Mouse (Mus musculus): ENCODE data around the gene Kcp. TPM values are rescaled to one million over a fixed set of nuclear protein-coding genes. Genes with fewer than 3 reads are reported as not detected.

The Kcp gene
- polyA plus RNA-seq (2012; rRNA removed), result 2.9 and 3.0 TPM in 2 replicates

GRCm38 (mm10) chr6:29507447-29508309, at the start of gene Kcp:
Gene Kcp (minus strand): TSS chr6:29507952.
- H3K4me3 ChIP-seq (ENCODE audit: control insufficient read depth, insufficient read depth, low read length), result no peak within 1 kb of the TSS
- TF ChIP-seq CTCF (IDR thresholded peaks at IDR 0.05; ENCODE audit: borderline replicate concordance, control insufficient read depth, extremely low read depth, insufficient read depth, low read length, poor library complexity) (no peak), POLR2A (IDR thresholded peaks at IDR 0.05; ENCODE audit: control insufficient read depth, extremely low read depth, insufficient read depth, low read length, poor library complexity) (no peak)
- no peaks in the 10 kb centered on the region for H3K36me3 ChIP-seq (ENCODE audit: control insufficient read depth, insufficient read depth, low read length)
- peaks cover 6% of the 10 kb centered on the region; the same call in 1 of the 2 replicates for H3K27me3 ChIP-seq (ENCODE audit: control insufficient read depth, insufficient read depth, low read length)
- DNase-seq, result no peak
- H3K4me1 ChIP-seq (replicated peaks; ENCODE audit: control insufficient read depth, insufficient read depth, low read length), result 0 out of 2 replicates have a peak, but pooled peaks cover under 1% of the 10 kb centered on the region
- no peak within 1 kb of the TSS for H3K27ac ChIP-seq (ENCODE audit: control insufficient read depth, insufficient read depth, low read length)
- WGBS, result 5% methylated on average over 47 of the region's 47 CpGs

GRCm38 (mm10) chr6:29557112-29557511, 49.4 kb upstream of the Kcp start:
- 67% methylated on average over 2 of the region's 2 CpGs for WGBS
- no peak overlapping the region for H3K4me3 ChIP-seq (ENCODE audit: control insufficient read depth, insufficient read depth, low read length)
- H3K27ac ChIP-seq (ENCODE audit: control insufficient read depth, insufficient read depth, low read length), result no peak overlapping the region
- H3K27me3 ChIP-seq (ENCODE audit: control insufficient read depth, insufficient read depth, low read length), result no peaks in the 10 kb centered on the region
- no peak for DNase-seq
- H3K36me3 ChIP-seq (ENCODE audit: control insufficient read depth, insufficient read depth, low read length), result peaks cover 89% of the 10 kb centered on the region
- H3K4me1 ChIP-seq (replicated peaks; ENCODE audit: control insufficient read depth, insufficient read depth, low read length), result no peaks in the 10 kb centered on the region
- TF ChIP-seq CTCF (IDR thresholded peaks at IDR 0.05; ENCODE audit: borderline replicate concordance, control insufficient read depth, extremely low read depth, insufficient read depth, low read length, poor library complexity), result no peak
- no peak for TF ChIP-seq POLR2A (IDR thresholded peaks at IDR 0.05; ENCODE audit: control insufficient read depth, extremely low read depth, insufficient read depth, low read length, poor library complexity)

GRCm38 (mm10) chr6:29552526-29552925, 44.8 kb upstream of the Kcp start:
- Histone ChIP-seq H3K27me3 (ENCODE audit: control insufficient read depth, insufficient read depth, low read length) (no peaks in the 10 kb centered on the region), H3K4me1 (replicated peaks; ENCODE audit: control insufficient read depth, insufficient read depth, low read length) (no peaks in the 10 kb centered on the region), H3K36me3 (ENCODE audit: control insufficient read depth, insufficient read depth, low read length) (peaks cover 85% of the 10 kb centered on the region), H3K4me3 (ENCODE audit: control insufficient read depth, insufficient read depth, low read length) (no peak overlapping the region), H3K27ac (ENCODE audit: control insufficient read depth, insufficient read depth, low read length) (no peak overlapping the region)
- no peak for TF ChIP-seq CTCF (IDR thresholded peaks at IDR 0.05; ENCODE audit: borderline replicate concordance, control insufficient read depth, extremely low read depth, insufficient read depth, low read length, poor library complexity)
- no peak for TF ChIP-seq POLR2A (IDR thresholded peaks at IDR 0.05; ENCODE audit: control insufficient read depth, extremely low read depth, insufficient read depth, low read length, poor library complexity)
- no peak for DNase-seq
- 100% methylated on average over 2 of the region's 2 CpGs for WGBS

GRCm38 (mm10) chr6:29548086-29548485, 40.3 kb upstream of the Kcp start:
- H3K27ac ChIP-seq (ENCODE audit: control insufficient read depth, insufficient read depth, low read length), result no peak overlapping the region
- no peak for DNase-seq
- H3K27me3 ChIP-seq (ENCODE audit: control insufficient read depth, insufficient read depth, low read length), result no peaks in the 10 kb centered on the region
- TF ChIP-seq POLR2A (IDR thresholded peaks at IDR 0.05; ENCODE audit: control insufficient read depth, extremely low read depth, insufficient read depth, low read length, poor library complexity) (no peak), CTCF (IDR thresholded peaks at IDR 0.05; ENCODE audit: borderline replicate concordance, control insufficient read depth, extremely low read depth, insufficient read depth, low read length, poor library complexity) (no peak)
- H3K36me3 ChIP-seq (ENCODE audit: control insufficient read depth, insufficient read depth, low read length), result peaks cover 76% of the 10 kb centered on the region
- no peak overlapping the region for H3K4me3 ChIP-seq (ENCODE audit: control insufficient read depth, insufficient read depth, low read length)
- WGBS, result 94% methylated on average over 1 of the region's 1 CpGs
- H3K4me1 ChIP-seq (replicated peaks; ENCODE audit: control insufficient read depth, insufficient read depth, low read length), result no peaks in the 10 kb centered on the region

GRCm38 (mm10) chr6:29547582-29547981, 39.8 kb upstream of the Kcp start:
- Histone ChIP-seq H3K4me1 (replicated peaks; ENCODE audit: control insufficient read depth, insufficient read depth, low read length) (no peaks in the 10 kb centered on the region), H3K27ac (ENCODE audit: control insufficient read depth, insufficient read depth, low read length) (no peak overlapping the region), H3K4me3 (ENCODE audit: control insufficient read depth, insufficient read depth, low read length) (no peak overlapping the region), H3K27me3 (ENCODE audit: control insufficient read depth, insufficient read depth, low read length) (no peaks in the 10 kb centered on the region), H3K36me3 (ENCODE audit: control insufficient read depth, insufficient read depth, low read length) (peaks cover 76% of the 10 kb centered on the region)
- TF ChIP-seq POLR2A (IDR thresholded peaks at IDR 0.05; ENCODE audit: control insufficient read depth, extremely low read depth, insufficient read depth, low read length, poor library complexity) (no peak), CTCF (IDR thresholded peaks at IDR 0.05; ENCODE audit: borderline replicate concordance, control insufficient read depth, extremely low read depth, insufficient read depth, low read length, poor library complexity) (no peak)
- no peak for DNase-seq

GRCm38 (mm10) chr6:29545611-29546010, 37.9 kb upstream of the Kcp start:
- 99% methylated on average over 2 of the region's 2 CpGs for WGBS
- DNase-seq, result no peak
- no peaks in the 10 kb centered on the region for H3K27me3 ChIP-seq (ENCODE audit: control insufficient read depth, insufficient read depth, low read length)
- no peaks in the 10 kb centered on the region for H3K4me1 ChIP-seq (replicated peaks; ENCODE audit: control insufficient read depth, insufficient read depth, low read length)
- TF ChIP-seq POLR2A (IDR thresholded peaks at IDR 0.05; ENCODE audit: control insufficient read depth, extremely low read depth, insufficient read depth, low read length, poor library complexity), result no peak
- TF ChIP-seq CTCF (IDR thresholded peaks at IDR 0.05; ENCODE audit: borderline replicate concordance, control insufficient read depth, extremely low read depth, insufficient read depth, low read length, poor library complexity), result no peak
- peaks cover 74% of the 10 kb centered on the region for H3K36me3 ChIP-seq (ENCODE audit: control insufficient read depth, insufficient read depth, low read length)
- H3K27ac ChIP-seq (ENCODE audit: control insufficient read depth, insufficient read depth, low read length), result no peak overlapping the region
- no peak overlapping the region for H3K4me3 ChIP-seq (ENCODE audit: control insufficient read depth, insufficient read depth, low read length)

All from thymus, adult 2 months (tissue).